Mouse (Mus musculus): ENCODE data around the gene Bhlha15. TPM values are rescaled to one million over a fixed set of nuclear protein-coding genes. Genes with fewer than 3 reads are reported as not detected.
A peak's percentile ranks its signal among the peaks of the same experiment; 100 is the strongest.

The Bhlha15 gene
- 0.06 and 0.10 TPM in 2 replicates for polyA plus RNA-seq (2015; fragmentation: Nextera tagmentation; extraction: Ambion mirVana)

DNA sequence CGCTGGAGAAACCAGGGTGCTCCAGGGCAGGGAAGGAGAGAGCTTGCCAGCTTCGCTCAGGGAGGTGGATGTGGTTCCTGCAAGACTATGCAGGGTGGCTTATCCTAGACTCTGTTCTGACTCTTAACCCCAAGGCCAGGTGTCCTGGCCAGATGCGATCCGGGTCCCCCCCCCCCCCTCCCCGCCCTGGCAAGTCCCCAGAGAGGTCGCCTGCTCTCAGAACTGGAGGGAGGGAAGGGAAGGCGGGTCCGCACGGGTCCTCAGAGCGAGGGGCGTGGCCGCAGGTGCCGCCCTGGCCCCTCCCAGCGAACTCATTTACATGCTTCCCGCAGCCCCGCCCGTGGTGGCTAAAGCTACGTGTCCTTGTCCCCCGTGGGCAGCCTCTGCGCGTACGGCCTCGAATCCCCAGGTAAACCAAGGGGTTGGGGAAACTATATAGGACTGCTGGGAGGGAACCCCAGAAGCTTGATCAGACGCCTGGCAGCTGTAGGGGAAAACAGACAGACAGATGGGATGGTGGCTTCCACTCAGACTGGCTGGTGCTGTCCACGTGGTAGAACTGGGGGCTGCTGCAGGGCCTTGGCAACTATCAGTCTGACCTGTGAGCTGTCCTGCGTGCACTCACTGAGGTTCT is at the start of gene Bhlha15:
Gene Bhlha15, plus strand, starts transcription at position 337 of the 634 bp plus-strand sequence.
- Histone ChIP-seq H3K27me3 (no peaks in the 10 kb centered on the region), H3K9me3 (replicated peaks) (no peaks in the 10 kb centered on the region), H3K27ac (no peak within 1 kb of the TSS; the same call in 1 of the 2 replicates), H3K4me2 (peak within 1 kb of the TSS; percentile 55), H3K4me3 (0 out of 2 replicates have a peak within 1 kb of the TSS, but pooled peaks have one; percentile 17), H3K36me3 (ENCODE audit: poor library complexity, severe bottlenecking) (peaks cover 26% of the 10 kb centered on the region), H3K4me1 (peaks cover 17% of the 10 kb centered on the region), H3K9ac (no peak within 1 kb of the TSS)
- WGBS = 6% methylated on average over 26 of the region's 26 CpGs
- peak; percentile 59; the same call in 1 of the 2 replicates for ATAC-seq

- no peak overlapping the region for H3K4me3 ChIP-seq
- H3K4me2 ChIP-seq = no peak overlapping the region
- no peak for ATAC-seq
- no peaks in the 10 kb centered on the region for H3K9me3 ChIP-seq (replicated peaks)
- 95% methylated on average over 5 of the region's 5 CpGs for WGBS
- H3K27ac ChIP-seq = no peak overlapping the region
- H3K36me3 ChIP-seq (ENCODE audit: poor library complexity, severe bottlenecking) = peaks cover 47% of the 10 kb centered on the region
- no peak overlapping the region for H3K9ac ChIP-seq
- H3K4me1 ChIP-seq = no peaks in the 10 kb centered on the region
- H3K27me3 ChIP-seq = no peaks in the 10 kb centered on the region
Observed at GRCm38 (mm10) chr5:144143531-144143930, 46.6 kb upstream of the Bhlha15 start.

DNA sequence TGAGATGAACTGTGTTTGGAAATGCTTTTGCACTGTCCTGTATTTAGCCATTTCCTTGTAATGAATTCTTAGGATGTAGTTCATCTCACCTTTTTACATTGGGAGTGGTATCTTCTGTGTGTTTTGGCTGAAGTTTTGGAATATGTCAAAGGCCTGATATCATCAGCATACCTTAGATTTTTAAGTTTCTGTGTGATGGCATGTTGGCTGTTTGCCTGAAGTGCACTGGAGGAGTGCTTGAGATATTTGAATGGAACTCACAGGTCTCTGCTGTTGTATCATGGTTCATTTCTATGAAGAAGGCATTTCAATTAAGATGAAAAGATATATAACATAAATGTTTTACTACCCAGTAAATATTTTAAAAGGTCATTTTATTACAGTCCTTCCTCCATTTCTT is 43.2 kb upstream of the Bhlha15 start:
- no peaks in the 10 kb centered on the region for H3K4me1 ChIP-seq
- no peak overlapping the region for H3K4me2 ChIP-seq
- no peak overlapping the region for H3K27ac ChIP-seq
- H3K9ac ChIP-seq = no peak overlapping the region
- no peaks in the 10 kb centered on the region for H3K9me3 ChIP-seq (replicated peaks)
- H3K36me3 ChIP-seq (ENCODE audit: poor library complexity, severe bottlenecking) = peaks cover 56% of the 10 kb centered on the region
- H3K4me3 ChIP-seq = no peak overlapping the region
- H3K27me3 ChIP-seq = no peaks in the 10 kb centered on the region
- no peak for ATAC-seq

DNA sequence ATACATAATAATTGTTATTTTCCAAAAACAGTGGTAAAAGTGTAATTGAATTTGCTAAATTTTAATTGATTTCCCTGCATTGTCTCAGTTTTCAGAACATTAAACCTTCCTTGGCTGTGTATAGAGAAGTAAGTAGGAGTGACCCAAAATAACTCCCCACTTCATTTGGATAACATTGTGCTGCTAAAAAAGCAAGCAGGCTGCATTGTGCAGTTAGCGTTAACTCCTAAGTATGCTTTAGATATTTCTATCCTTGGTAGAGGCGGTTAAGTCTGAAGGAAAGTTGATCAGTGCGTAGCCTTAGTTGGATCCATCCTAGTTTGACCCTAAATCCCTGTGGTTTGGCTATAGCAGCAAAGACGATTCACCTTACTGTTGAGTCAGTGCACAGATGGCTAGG is 40.6 kb upstream of the Bhlha15 start:
- H3K27me3 ChIP-seq = no peaks in the 10 kb centered on the region
- ATAC-seq = no peak
- no peak overlapping the region for H3K27ac ChIP-seq
- H3K36me3 ChIP-seq (ENCODE audit: poor library complexity, severe bottlenecking) = peaks cover 56% of the 10 kb centered on the region
- WGBS = 93% methylated on average over 4 of the region's 4 CpGs
- no peak overlapping the region for H3K9ac ChIP-seq
- H3K4me3 ChIP-seq = no peak overlapping the region
- no peaks in the 10 kb centered on the region for H3K9me3 ChIP-seq (replicated peaks)
- H3K4me2 ChIP-seq = no peak overlapping the region
- H3K4me1 ChIP-seq = no peaks in the 10 kb centered on the region

DNA sequence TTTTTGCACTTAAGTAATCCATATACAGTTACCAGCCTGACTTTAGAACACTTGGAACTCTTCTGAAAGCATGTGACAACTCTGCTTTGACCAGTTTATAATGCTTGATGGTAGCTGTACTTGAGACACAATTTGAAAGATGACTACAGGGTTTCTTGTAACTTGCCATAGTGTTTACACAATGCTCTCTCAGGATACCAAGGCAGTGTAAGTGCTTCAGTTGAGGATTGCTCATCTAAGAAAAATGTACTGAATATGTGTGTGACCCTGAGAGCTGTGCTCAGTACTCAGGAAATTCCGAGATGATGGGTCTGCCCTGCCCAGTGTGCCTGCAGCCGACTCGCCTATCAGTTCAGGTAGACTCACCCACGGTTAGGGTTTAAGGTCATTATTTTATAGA is 38.8 kb upstream of the Bhlha15 start:
- H3K9me3 ChIP-seq (replicated peaks) = no peaks in the 10 kb centered on the region
- H3K27me3 ChIP-seq = no peaks in the 10 kb centered on the region
- 98% methylated on average over 4 of the region's 4 CpGs for WGBS
- H3K4me2 ChIP-seq = no peak overlapping the region
- H3K36me3 ChIP-seq (ENCODE audit: poor library complexity, severe bottlenecking) = peaks cover 44% of the 10 kb centered on the region
- H3K4me3 ChIP-seq = no peak overlapping the region
- no peak overlapping the region for H3K27ac ChIP-seq
- no peaks in the 10 kb centered on the region for H3K4me1 ChIP-seq
- ATAC-seq = no peak
- no peak overlapping the region for H3K9ac ChIP-seq

DNA sequence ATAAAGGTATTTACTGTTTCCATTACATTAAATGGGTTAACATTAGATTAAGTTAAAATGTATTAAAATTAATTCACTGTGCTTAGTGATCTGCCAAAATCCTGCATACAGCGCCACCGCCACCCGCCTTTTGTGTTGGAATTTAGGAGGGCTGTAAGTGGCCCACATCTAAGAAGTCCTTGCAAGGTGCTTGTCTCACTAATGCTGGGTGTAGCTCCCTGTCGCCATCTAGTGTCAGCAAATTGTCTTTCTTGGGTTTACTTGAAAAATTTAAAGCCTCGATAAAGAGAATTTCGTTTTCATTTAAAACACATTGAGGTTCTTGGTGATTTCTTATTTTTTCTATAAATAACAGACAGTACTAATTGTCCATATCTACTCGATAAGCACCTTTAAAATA is 35.6 kb upstream of the Bhlha15 start:
- Histone ChIP-seq H3K36me3 (ENCODE audit: poor library complexity, severe bottlenecking) (peaks cover 47% of the 10 kb centered on the region), H3K9ac (no peak overlapping the region), H3K4me3 (no peak overlapping the region), H3K9me3 (replicated peaks) (no peaks in the 10 kb centered on the region), H3K27me3 (no peaks in the 10 kb centered on the region), H3K4me1 (peaks cover 10% of the 10 kb centered on the region), H3K4me2 (no peak overlapping the region), H3K27ac (no peak overlapping the region)
- ATAC-seq = peak; percentile 62; the same call in 1 of the 2 replicates
- WGBS = 26% methylated on average over 7 of the region's 7 CpGs

DNA sequence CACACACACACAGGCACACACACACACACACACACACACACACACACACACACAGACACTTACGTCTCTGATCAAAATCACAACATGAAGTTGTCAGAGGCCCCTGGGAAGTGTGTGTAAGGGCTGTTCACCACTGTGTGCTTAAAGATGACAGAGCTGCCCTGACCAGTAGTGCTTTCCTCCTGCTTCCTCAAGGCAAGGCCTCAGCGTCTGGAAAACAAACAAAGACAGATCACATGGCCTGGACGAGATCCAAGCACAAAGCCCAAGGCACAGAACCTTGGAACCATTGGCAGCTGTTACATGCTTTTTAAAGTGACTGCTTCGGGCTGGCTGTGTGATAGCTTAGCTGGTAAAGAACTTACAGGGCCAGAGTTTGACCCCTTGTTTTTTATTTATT is 31.5 kb upstream of the Bhlha15 start:
- Histone ChIP-seq H3K4me1 (peaks cover 10% of the 10 kb centered on the region), H3K4me3 (no peak overlapping the region), H3K9me3 (replicated peaks) (no peaks in the 10 kb centered on the region), H3K4me2 (no peak overlapping the region), H3K27me3 (no peaks in the 10 kb centered on the region), H3K27ac (peak overlapping the region; percentile 78), H3K9ac (peak overlapping the region; percentile 37; the same call in 1 of the 2 replicates), H3K36me3 (ENCODE audit: poor library complexity, severe bottlenecking) (peaks cover 47% of the 10 kb centered on the region)
- peak; percentile 77 for ATAC-seq
- WGBS = 30% methylated on average over 4 of the region's 4 CpGs

DNA sequence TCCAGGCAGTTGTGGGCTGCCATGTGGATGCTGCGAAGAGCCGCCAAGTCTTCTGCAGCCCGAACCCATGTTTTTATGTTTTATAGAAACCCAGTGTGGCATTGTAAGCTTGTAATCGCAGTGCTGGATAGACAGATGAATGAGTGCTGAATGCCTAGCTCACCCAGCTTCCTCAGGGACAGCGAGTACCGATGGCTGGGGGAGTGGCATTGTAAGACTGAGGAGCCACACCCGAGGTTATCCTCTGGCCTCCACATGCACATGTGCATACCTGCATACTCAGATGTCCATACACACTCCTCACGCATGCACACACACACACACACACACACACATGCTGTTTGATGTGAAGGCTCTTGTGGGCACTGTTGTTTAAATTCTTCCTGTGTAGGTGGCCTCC is 30.9 kb upstream of the Bhlha15 start:
- Histone ChIP-seq H3K4me2 (no peak overlapping the region), H3K27ac (peak overlapping the region; percentile 78), H3K36me3 (ENCODE audit: poor library complexity, severe bottlenecking) (peaks cover 52% of the 10 kb centered on the region), H3K4me3 (no peak overlapping the region), H3K4me1 (peaks cover 10% of the 10 kb centered on the region), H3K9ac (no peak overlapping the region), H3K27me3 (no peaks in the 10 kb centered on the region), H3K9me3 (replicated peaks) (no peaks in the 10 kb centered on the region)
- WGBS = 91% methylated on average over 8 of the region's 8 CpGs
- ATAC-seq = 0 out of 2 replicates have a peak, but pooled peaks have one; percentile 13

GRCm38 (mm10) chr5:144162080-144162812 is 27.8 kb upstream of the Bhlha15 start:
- no peaks in the 10 kb centered on the region for H3K27me3 ChIP-seq
- no peak overlapping the region for H3K27ac ChIP-seq
- H3K9me3 ChIP-seq (replicated peaks) = no peaks in the 10 kb centered on the region
- H3K4me1 ChIP-seq = peaks cover 10% of the 10 kb centered on the region
- H3K4me3 ChIP-seq = no peak overlapping the region
- no peak overlapping the region for H3K4me2 ChIP-seq
- peaks cover 64% of the 10 kb centered on the region for H3K36me3 ChIP-seq (ENCODE audit: poor library complexity, severe bottlenecking)
- 83% methylated on average over 5 of the region's 5 CpGs for WGBS
- no peak overlapping the region for H3K9ac ChIP-seq
- no peak for ATAC-seq

DNA sequence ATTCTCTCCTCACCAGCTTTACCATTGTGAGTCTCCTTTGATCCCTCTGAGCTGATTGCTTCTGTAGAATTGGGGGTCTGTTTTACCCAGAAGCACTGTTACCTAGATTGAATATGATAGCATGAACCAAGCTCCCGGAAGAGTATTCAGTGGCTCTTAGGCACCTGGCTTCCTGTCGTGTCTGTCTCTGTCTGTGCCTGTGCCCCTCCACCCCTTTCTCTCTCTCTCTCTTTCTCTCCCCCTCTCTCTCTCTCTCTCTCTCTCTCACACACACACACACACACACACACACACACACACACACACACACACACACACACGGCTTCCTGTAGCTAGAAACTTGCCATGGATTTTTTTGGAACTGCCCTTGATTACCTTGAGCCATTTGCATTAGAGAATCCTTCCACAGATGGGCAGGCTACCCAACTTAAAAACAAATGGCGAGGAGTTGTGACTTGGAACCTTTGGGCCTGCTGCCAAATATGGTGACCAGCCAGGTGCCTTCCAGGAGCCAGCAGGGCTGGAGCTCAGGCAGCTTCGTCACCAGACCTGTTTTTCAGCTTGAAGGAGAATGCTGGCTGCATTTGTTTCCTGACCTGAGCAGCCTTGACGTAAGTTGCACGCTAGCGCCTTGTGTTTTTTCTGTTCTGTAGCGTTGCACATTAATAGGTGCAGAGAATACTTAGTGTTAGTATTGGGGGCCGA is 27.1 kb upstream of the Bhlha15 start:
- Histone ChIP-seq H3K36me3 (ENCODE audit: poor library complexity, severe bottlenecking) (peaks cover 59% of the 10 kb centered on the region), H3K9ac (no peak overlapping the region), H3K4me2 (no peak overlapping the region), H3K4me1 (peaks cover 10% of the 10 kb centered on the region), H3K27ac (no peak overlapping the region), H3K4me3 (no peak overlapping the region), H3K27me3 (no peaks in the 10 kb centered on the region), H3K9me3 (replicated peaks) (no peaks in the 10 kb centered on the region)
- 78% methylated on average over 10 of the region's 10 CpGs for WGBS
- ATAC-seq = no peak

DNA sequence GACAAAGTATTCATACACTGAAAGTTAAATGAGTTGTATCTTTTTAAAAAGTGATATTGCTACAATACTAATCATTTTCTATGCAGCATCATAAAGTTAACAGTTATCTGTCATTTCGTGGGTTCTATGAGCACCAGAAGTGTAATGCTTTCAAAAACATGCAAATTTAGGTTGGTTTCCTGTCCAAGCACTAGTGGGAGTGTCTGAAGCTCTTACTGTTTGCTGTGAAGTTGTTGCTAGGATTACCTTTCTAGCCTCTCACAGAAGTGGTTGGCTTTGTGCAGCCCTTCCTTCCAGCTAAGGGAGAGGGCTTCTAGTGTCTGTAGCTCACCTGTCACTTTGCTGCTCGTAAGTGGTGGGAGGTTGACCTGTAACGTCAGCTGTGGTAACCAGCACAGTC is 24.3 kb upstream of the Bhlha15 start:
- Histone ChIP-seq H3K4me2 (no peak overlapping the region), H3K4me1 (0 out of 2 replicates have a peak, but pooled peaks cover 5% of the 10 kb centered on the region), H3K4me3 (no peak overlapping the region), H3K27me3 (no peaks in the 10 kb centered on the region), H3K9me3 (replicated peaks) (no peaks in the 10 kb centered on the region), H3K27ac (no peak overlapping the region), H3K9ac (no peak overlapping the region), H3K36me3 (ENCODE audit: poor library complexity, severe bottlenecking) (peaks cover 58% of the 10 kb centered on the region)
- 86% methylated on average over 3 of the region's 3 CpGs for WGBS
- no peak for ATAC-seq

Data from forebrain, embryonic 13.5 days (tissue).